Mouse (Mus musculus): Measurements from ENCODE around the gene Gpr88. TPM values are rescaled to one million over a fixed set of nuclear protein-coding genes. Genes with fewer than 3 reads are reported as not detected.

The Gpr88 gene
- 0.68 and 1.2 TPM in 2 replicates for polyA plus RNA-seq (2012; rRNA removed)

DNA sequence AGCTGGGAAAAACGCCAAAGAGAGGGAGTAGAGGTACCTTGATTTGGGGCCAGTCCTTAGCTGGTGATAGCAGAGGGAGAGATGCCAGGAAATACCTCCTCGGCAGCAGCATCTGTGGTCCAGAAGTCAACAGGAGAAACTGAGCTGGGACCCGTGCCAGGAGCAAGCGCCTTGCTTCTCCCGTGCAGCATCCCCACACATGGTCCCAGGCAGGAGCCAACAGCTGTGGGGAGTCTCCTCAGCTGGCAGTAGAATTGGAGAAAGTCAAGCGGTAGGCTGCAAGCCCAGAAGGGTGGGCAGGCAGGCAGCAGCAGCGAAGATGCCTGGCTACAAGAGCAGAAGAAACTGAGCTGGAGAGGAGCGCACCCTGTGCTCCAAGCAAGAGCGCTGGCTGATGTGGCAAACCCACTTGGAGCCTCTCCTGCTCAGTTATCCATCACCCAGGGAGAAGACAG, at the start of gene Gpr88:
TSS of gene Gpr88 (minus strand) at position 427 of the 455 bp plus-strand sequence.

Other genes starting within 250 kb of the Gpr88 start
- 7.8 and 10.7 TPM in 2 replicates for gene Slc30a7, start 246.1 kb downstream of the Gpr88 start, polyA plus RNA-seq (2012; rRNA removed)
- 1.8 and 6.3 TPM in 2 replicates for gene Extl2, start 246.0 kb downstream of the Gpr88 start, polyA plus RNA-seq (2012; rRNA removed)
- gene Vcam1, start 123.8 kb downstream of the Gpr88 start, polyA plus RNA-seq (2012; rRNA removed), result 45.1 and 53.0 TPM in 2 replicates
- 1.5 and 2.0 TPM in 2 replicates for gene Cdc14a, start 170.5 kb upstream of the Gpr88 start, polyA plus RNA-seq (2012; rRNA removed)

Data from liver, embryonic 18 days (tissue).